Mouse (Mus musculus): ENCODE results near the gene Tprgl.

DNA sequence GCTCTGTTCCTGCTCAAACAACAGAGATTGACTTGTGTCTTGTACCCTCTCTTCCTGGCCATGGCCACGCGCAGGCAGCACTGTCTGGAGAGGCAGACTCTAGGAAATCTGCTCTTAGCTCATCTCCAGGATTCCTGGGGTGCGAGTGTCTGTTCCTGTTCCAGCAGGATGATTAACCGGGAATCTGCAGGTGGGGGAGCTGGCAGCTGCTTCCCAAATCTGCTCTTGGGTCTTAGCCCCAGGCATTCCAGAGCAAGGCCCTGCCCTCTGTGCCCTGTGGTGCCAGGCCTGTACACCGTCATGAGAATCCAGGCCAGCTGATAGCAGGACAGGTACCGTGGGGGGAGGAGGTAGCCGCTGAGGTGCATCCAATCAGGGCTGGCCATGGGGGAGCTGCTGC is 44.1 kb upstream of the Tprgl start:
- no peak for TF ChIP-seq CTCF (IDR thresholded peaks at IDR 0.05)
- TF ChIP-seq EP300 (IDR thresholded peaks at IDR 0.05): no peak

Data from lung, postnatal 0 days (tissue).